Mouse (Mus musculus) ES-Bruce4 (cell line): ENCODE data around the gene Usp54.

Experiments
- CTCF ChIP-seq: IDR thresholded peaks from one replicate; pipeline ENCODE4 v1.8.1; 2011; ENCODE audit warnings: low read depth, low read length
- EP300 ChIP-seq: IDR thresholded peaks from 2 replicates; pipeline ENCODE4 v1.6.1; 2011; ENCODE audit warnings: low read depth, low read length; ENCODE audit not compliant: insufficient read depth
- POLR2A ChIP-seq: IDR thresholded peaks from one replicate; pipeline ENCODE4 v1.8.1; 2011; ENCODE audit warnings: low read length; ENCODE audit not compliant: insufficient read depth

GRCm38 (mm10) chr14:20677906-20678305 lies 37.0 kb upstream of the Usp54 start:
- TF ChIP-seq CTCF: no peak
- no peak for TF ChIP-seq POLR2A
- TF ChIP-seq EP300: no peak
